Mouse (Mus musculus): ENCODE results near the gene Mis18bp1. TPM values are rescaled to one million over a fixed set of nuclear protein-coding genes. Genes with fewer than 3 reads are reported as not detected.

Gene Mis18bp1
- polyA plus RNA-seq, 1 experiment from 2014 or later, result 74.9 TPM

Other genes starting within 250 kb of the Mis18bp1 start
- gene Klhl28, start 207.1 kb downstream of the Mis18bp1 start, polyA plus RNA-seq (2014; fragmentation: Nextera tagmentation; extraction: Ambion mirVana), result 22.4 and 24.9 TPM in 2 replicates
- 27.0 and 31.8 TPM in 2 replicates for gene Togaram1, start 206.8 kb downstream of the Mis18bp1 start, polyA plus RNA-seq (2014; fragmentation: Nextera tagmentation; extraction: Ambion mirVana)
- 61.6 and 64.9 TPM in 2 replicates for gene Prpf39, start 136.3 kb downstream of the Mis18bp1 start, polyA plus RNA-seq (2014; fragmentation: Nextera tagmentation; extraction: Ambion mirVana)
- gene Fkbp3, start 98.6 kb downstream of the Mis18bp1 start, polyA plus RNA-seq (2014; fragmentation: Nextera tagmentation; extraction: Ambion mirVana), result 706 TPM in 2 replicates
- gene Fancm, start 97.0 kb downstream of the Mis18bp1 start, polyA plus RNA-seq (2014; fragmentation: Nextera tagmentation; extraction: Ambion mirVana), result 10.5 and 13.1 TPM in 2 replicates
- gene Wdr20rt, start 52.9 kb upstream of the Mis18bp1 start, polyA plus RNA-seq (2014; fragmentation: Nextera tagmentation; extraction: Ambion mirVana), result not detected in 2 replicates